Mouse (Mus musculus): ENCODE measurements around the gene Usp3. TPM values are rescaled to one million over a fixed set of nuclear protein-coding genes. Genes with fewer than 3 reads are reported as not detected.

Gene Usp3
- polyA plus RNA-seq, 1 experiment from 2014 or later = 13.4 TPM

DNA sequence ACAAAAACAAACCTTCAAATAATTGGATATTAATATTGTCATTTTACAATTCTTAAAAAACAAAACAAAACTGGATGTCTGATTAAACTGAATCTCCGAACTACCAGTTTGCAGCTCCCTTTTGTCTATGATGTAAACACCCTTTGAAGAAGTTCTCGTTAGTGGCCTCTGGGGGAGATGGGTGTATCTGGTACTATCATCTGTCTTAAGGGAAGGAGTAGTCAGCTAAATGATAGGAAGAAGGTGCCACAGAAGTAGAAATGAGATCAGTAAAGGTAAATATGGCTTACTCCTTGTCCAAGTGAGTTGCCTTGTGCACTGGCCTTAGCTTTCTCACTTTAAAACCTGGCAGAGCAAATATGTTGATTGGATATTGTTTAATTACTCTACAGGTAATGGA, 115.2 kb downstream of the Usp3 start:
- Histone ChIP-seq H3K27me3 (no peaks in the 10 kb centered on the region), H3K4me1 (replicated peaks) (0 out of 2 replicates have a peak, but pooled peaks cover 3% of the 10 kb centered on the region), H3K27ac (replicated peaks) (no peak overlapping the region), H3K9me3 (replicated peaks) (no peaks in the 10 kb centered on the region), H3K36me3 (replicated peaks) (peaks cover 81% of the 10 kb centered on the region), H3K4me3 (replicated peaks) (no peak overlapping the region), H3K9ac (no peak overlapping the region), H3K4me2 (no peak overlapping the region)
- peak; percentile 64 for ATAC-seq (ENCODE audit: insufficient read depth)
- WGBS (ENCODE audit: insufficient replicate concordance) = 50% methylated on average over 2 of the region's 2 CpGs

DNA sequence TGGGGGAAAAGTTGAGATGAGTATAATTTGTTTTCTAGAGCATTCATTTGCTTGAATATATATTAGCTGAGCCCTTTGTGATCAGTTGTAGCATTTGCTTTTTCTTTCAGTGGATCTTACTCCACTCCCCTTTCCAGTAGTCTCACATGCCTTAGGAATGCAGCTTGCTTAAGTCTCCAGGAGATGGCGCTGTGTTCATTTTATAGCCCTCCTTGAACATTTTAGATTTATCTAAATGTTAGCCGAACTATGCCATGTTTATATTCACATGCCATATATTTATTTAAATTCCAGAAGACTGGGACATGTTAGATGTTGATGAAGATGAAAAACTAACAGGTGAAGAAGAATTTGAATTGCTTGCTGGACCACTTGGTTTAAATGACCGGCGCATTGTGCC, 127.9 kb downstream of the Usp3 start:
- Histone ChIP-seq H3K36me3 (replicated peaks) (peaks cover 77% of the 10 kb centered on the region), H3K9ac (no peak overlapping the region), H3K9me3 (replicated peaks) (no peaks in the 10 kb centered on the region), H3K27ac (replicated peaks) (no peak overlapping the region), H3K4me2 (no peak overlapping the region), H3K4me1 (replicated peaks) (no peaks in the 10 kb centered on the region), H3K4me3 (replicated peaks) (no peak overlapping the region), H3K27me3 (no peaks in the 10 kb centered on the region)
- WGBS (ENCODE audit: insufficient replicate concordance) = 59% methylated on average over 4 of the region's 4 CpGs
- ATAC-seq (ENCODE audit: insufficient read depth) = no peak

Other genes with a start within 250 kb of the Usp3 start
- gene Herc1, start 242.7 kb downstream of the Usp3 start, polyA plus RNA-seq (2015; fragmentation: Nextera tagmentation; extraction: Ambion mirVana) = 27.3 and 30.6 TPM in 2 replicates
- 1.0 and 1.5 TPM in 2 replicates for gene Fbxl22, start 78.5 kb downstream of the Usp3 start, polyA plus RNA-seq (2015; fragmentation: Nextera tagmentation; extraction: Ambion mirVana)
- 0.25 and 0.28 TPM in 2 replicates for gene Car12, start 120.5 kb upstream of the Usp3 start, polyA plus RNA-seq (2015; fragmentation: Nextera tagmentation; extraction: Ambion mirVana)
- gene Aph1b, start 202.3 kb upstream of the Usp3 start, polyA plus RNA-seq (2015; fragmentation: Nextera tagmentation; extraction: Ambion mirVana) = 1.5 and 1.6 TPM in 2 replicates
- gene Gm10647, start 203.9 kb upstream of the Usp3 start, polyA plus RNA-seq (2015; fragmentation: Nextera tagmentation; extraction: Ambion mirVana) = 0.15 and 0.26 TPM in 2 replicates
- 3.4 and 3.5 TPM in 2 replicates for gene Aph1c, start 241.6 kb upstream of the Usp3 start, polyA plus RNA-seq (2015; fragmentation: Nextera tagmentation; extraction: Ambion mirVana)